In genomic region chr8:70702842-70703182, GRCm38 (mm10) we compare ENCODE assay signal across 8 mouse cellular contexts. TPM values are rescaled to one million over a fixed set of nuclear protein-coding genes. Genes with fewer than 3 reads are reported as not detected.
DNase-seq lines count a peak whose midpoint lies in the region; ATAC-seq lines count a peak whose summit lies in the region.
"Had no signal": no experiment of that assay in that cellular context is flagged by ENCODE, and none has a peak within 500 bp of the region (broad histone marks: within the 10 kb centered on the region; RNA-seq: fewer than 3 reads in every experiment).

No protein-coding gene starts in this region.

- no peaks in the 10 kb centered on the region for H3K27me3 ChIP-seq in midbrain, embryonic 12.5 days
- no peaks in the 10 kb centered on the region for H3K27me3 ChIP-seq in midbrain, embryonic 10.5 days (ENCODE audit: low read depth, poor library complexity, severe bottlenecking)

- peaks cover 29% of the 10 kb centered on the region for H3K4me1 ChIP-seq in midbrain, embryonic 12.5 days
- peaks cover 27% of the 10 kb centered on the region for H3K4me1 ChIP-seq in midbrain, embryonic 10.5 days

- ATAC-seq in midbrain, embryonic 12.5 days (ENCODE audit: low FRiP score, low read depth): no peak

- no peak overlapping the region for H3K27ac ChIP-seq in midbrain, embryonic 12.5 days (replicated peaks)
- no peak overlapping the region for H3K27ac ChIP-seq in midbrain, embryonic 10.5 days (replicated peaks)

- H3K4me3 ChIP-seq in midbrain, embryonic 12.5 days: no peak overlapping the region
- no peak overlapping the region for H3K4me3 ChIP-seq in midbrain, embryonic 10.5 days

- no peak overlapping the region for H3K9ac ChIP-seq in midbrain, embryonic 12.5 days (replicated peaks)

- H3K4me2 ChIP-seq in midbrain, embryonic 12.5 days (replicated peaks): peak overlapping the region; percentile 32

- WGBS in midbrain, embryonic 12.5 days: 87% methylated on average over 3 of the region's 3 CpGs
- 92% methylated on average over 3 of the region's 3 CpGs for WGBS in midbrain, embryonic 10.5 days

- H3K9me3 ChIP-seq in midbrain, embryonic 12.5 days: no peaks in the 10 kb centered on the region
- no peaks in the 10 kb centered on the region for H3K9me3 ChIP-seq in midbrain, embryonic 10.5 days (replicated peaks)

- H3K36me3 ChIP-seq in midbrain, embryonic 12.5 days: 0 out of 2 replicates have a peak, but pooled peaks cover 10% of the 10 kb centered on the region
- H3K36me3 ChIP-seq in midbrain, embryonic 10.5 days: peaks cover 23% of the 10 kb centered on the region

- DNase-seq in midbrain, embryonic 10.5 days (ENCODE audit: low spot score): no peak
- DNase-seq in cerebellum, adult 11-12 months: peak; percentile 91
- DNase-seq in gastrocnemius, postnatal 36 days: peak; percentile 85 to 86
- DNase-seq in lung, postnatal 14 days: peak; percentile 73
- DNase-seq in yolk sac, embryonic 10.5 days (ENCODE audit: low spot score): no peak
- no peak for DNase-seq in right cerebral cortex, postnatal 25 days

- intact Hi-C loops in gastrocnemius, postnatal 36 days (cut with DNase I): loop anchor here (5.0 kb wide), 1 partner anchor 71 kb away; the partner anchor contains the start of gene Gdf15

RNA-seq across cellular contexts. Expression of gene Iqcn, which starts 0.4 kb away (rescaled TPM):
- 0.04 TPM in 1 of 2 replicates, not detected in the other for polyA plus RNA-seq in midbrain, embryonic 12.5 days (2016; fragmentation: Nextera tagmentation; extraction: Ambion mirVana)
- not detected in 2 replicates for polyA plus RNA-seq in midbrain, embryonic 10.5 days (2016; fragmentation: Nextera tagmentation; extraction: Ambion mirVana)
- under 1 TPM in 1 of 2 experiments, not detected in 1; 0.05 TPM for total RNA-seq in gastrocnemius, postnatal 36 days (2021)

RNA-seq across cellular contexts. Expression of gene Jund, which starts 4.1 kb away (rescaled TPM):
- 206 and 213 TPM in 2 replicates for polyA plus RNA-seq in midbrain, embryonic 12.5 days (2016; fragmentation: Nextera tagmentation; extraction: Ambion mirVana)
- 62.5 and 78.6 TPM in 2 replicates for polyA plus RNA-seq in midbrain, embryonic 10.5 days (2016; fragmentation: Nextera tagmentation; extraction: Ambion mirVana)
- total RNA-seq in gastrocnemius, postnatal 36 days (2021): 10 to 100 TPM; 60.6 to 77.9 TPM

RNA-seq across cellular contexts. Expression of gene Gm3336, which starts 15.5 kb away (rescaled TPM):
- not detected in 2 replicates for polyA plus RNA-seq in midbrain, embryonic 12.5 days (2016; fragmentation: Nextera tagmentation; extraction: Ambion mirVana)
- not detected in 2 replicates for polyA plus RNA-seq in midbrain, embryonic 10.5 days (2016; fragmentation: Nextera tagmentation; extraction: Ambion mirVana)
- total RNA-seq in gastrocnemius, postnatal 36 days (2021): not detected
- total RNA-seq: left cerebral cortex, adult 8-10 months had no signal

RNA-seq across cellular contexts. Expression of gene Pde4c, which starts 20.7 kb away (rescaled TPM):
- polyA plus RNA-seq in midbrain, embryonic 12.5 days (2016; fragmentation: Nextera tagmentation; extraction: Ambion mirVana): 0.15 and 0.39 TPM in 2 replicates
- polyA plus RNA-seq in midbrain, embryonic 10.5 days (2016; fragmentation: Nextera tagmentation; extraction: Ambion mirVana): 0.72 and 0.78 TPM in 2 replicates
- 1 to 10 TPM; 1.9 to 2.1 TPM for total RNA-seq in gastrocnemius, postnatal 36 days (2021)

RNA-seq across cellular contexts. Expression of gene Lsm4, which starts 29.8 kb away (rescaled TPM):
- polyA plus RNA-seq in midbrain, embryonic 12.5 days (2016; fragmentation: Nextera tagmentation; extraction: Ambion mirVana): 255 and 263 TPM in 2 replicates
- 315 and 355 TPM in 2 replicates for polyA plus RNA-seq in midbrain, embryonic 10.5 days (2016; fragmentation: Nextera tagmentation; extraction: Ambion mirVana)
- total RNA-seq in gastrocnemius, postnatal 36 days (2021): 10 to 100 TPM; 54.9 to 63.3 TPM

Comparison
In these comparisons a context has a peak if more than half of its experiments do, and no peak if none do; other contexts are left out.
1. DNase-seq: peak in cerebellum, adult 11-12 months (single experiment), gastrocnemius, postnatal 36 days (2 of 2) and lung, postnatal 14 days (single experiment); none in midbrain, embryonic 10.5 days (single experiment), yolk sac, embryonic 10.5 days (single experiment) and right cerebral cortex, postnatal 25 days (single experiment).